Mouse (Mus musculus) left cerebral cortex, adult 2 months (tissue): ENCODE data around the gene Npas4. TPM values are rescaled to one million over a fixed set of nuclear protein-coding genes. Genes with fewer than 3 reads are reported as not detected.
"Not testable (repeated sequence)": the region's sequence is repeated elsewhere in the genome, so short reads cannot be mapped to it uniquely, and the experiment has no call there.

Source experiments
- DNase-seq, 2 experiments: peaks; one replicate each; pipeline ENCODE4 v3.0.0; 2021 to 2022; ENCODE audit warnings: low spot score in 2 of 2, mixed read lengths in 1 of 2; ENCODE audit errors: extremely low spot score in 1 of 2
- H3K27ac ChIP-seq: fragments of 200-600 bp; 2 replicates; pipeline ENCODE4 v1.8.1; 2022
- H3K4me3 ChIP-seq: fragments of 200-600 bp; 2 replicates; pipeline ENCODE4 v1.8.1; 2022
- CTCF ChIP-seq: fragments of 200-600 bp; IDR thresholded peaks from 2 replicates; pipeline ENCODE4 v1.8.1; 2022; ENCODE audit warnings: antibody characterized with exemption, mild to moderate bottlenecking, moderate library complexity
- intact Hi-C: fragments of 180-260 bp; cut with DNase I; formaldehyde crosslinking; loops from one replicate; pipeline ENCODE4 v1.15.1; 2025
- total RNA-seq, 2 experiments: library from RNA; stranded (reverse); gene quantifications; 2 replicates each; pipeline ENCODE4 v1.2.3; 2021

Npas4 gene
- total RNA-seq, 2 experiments from 2014 or later, result 21.7 to 33.7 TPM

- Histone ChIP-seq H3K27ac (peak overlapping the region; percentile 82), H3K4me3 (peak overlapping the region; percentile 24; the same call in 1 of the 2 replicates)
- intact Hi-C loops, result no loop called here
- peak; percentile 55 to 65 for DNase-seq
- no peak for TF ChIP-seq CTCF
Observed at GRCm38 (mm10) chr19:4990716-4991115, 600 bp upstream of the Npas4 start.

DNA sequence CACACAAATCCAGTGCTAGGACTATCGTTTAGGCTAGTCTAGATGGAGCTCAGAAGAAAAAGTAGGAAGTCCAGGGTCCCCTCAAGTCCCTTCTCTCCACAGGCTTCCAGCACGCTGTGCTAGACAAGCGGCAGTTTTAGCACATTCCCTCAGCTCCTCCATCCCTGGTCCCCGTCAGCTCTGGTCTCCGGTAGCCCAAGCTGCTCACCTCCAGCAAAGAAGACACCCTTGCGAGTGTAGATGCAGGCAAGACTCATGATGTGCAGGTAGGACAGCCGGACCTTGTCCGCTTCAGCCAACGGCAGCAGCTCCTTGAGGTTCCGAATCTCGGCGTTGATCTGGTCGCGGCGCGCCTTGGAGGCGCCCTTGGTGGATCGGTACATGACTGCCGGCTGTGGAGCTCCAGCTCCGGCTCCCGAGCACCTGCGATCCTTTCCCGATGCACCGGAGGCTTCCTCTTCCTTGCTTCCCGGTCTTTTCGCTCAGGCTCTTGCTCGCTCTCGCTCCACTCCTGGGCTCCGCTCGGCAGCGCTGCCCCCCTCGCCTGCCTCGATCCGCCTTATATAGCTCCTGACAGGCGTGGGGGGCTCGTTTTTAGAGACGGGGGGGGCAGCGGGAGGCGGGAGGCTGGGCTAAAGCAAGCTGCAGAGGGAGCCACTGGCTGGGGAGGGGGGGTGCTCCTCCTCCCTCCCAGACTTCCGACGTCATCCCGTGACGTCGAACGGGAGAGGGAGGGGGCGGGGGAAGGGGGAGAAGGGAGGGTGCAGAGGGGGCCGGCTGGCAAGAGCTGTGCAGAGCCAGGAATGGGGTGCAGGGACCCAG lies 471 bp downstream of the Npas4 start:
- Histone ChIP-seq H3K4me3 (peak overlapping the region; percentile 76), H3K27ac (peak overlapping the region; percentile 86)
- DNase-seq, result peak; percentile 83 to 91
- intact Hi-C loops, result loop anchor here (1.0 kb wide), 1 partner anchor 12 kb away; no protein-coding TSS in a partner anchor
- TF ChIP-seq CTCF, result no peak

- peak overlapping the region; percentile 86 for H3K27ac ChIP-seq
Observed at GRCm38 (mm10) chr19:4989013-4989412, 1.1 kb downstream of the Npas4 start.

GRCm38 (mm10) chr19:4981767-4982166 lies 8.3 kb downstream of the Npas4 start:
- DNase-seq, result peak in 1 of 2 experiments; percentile 67
- no peak overlapping the region for H3K4me3 ChIP-seq
- no peak overlapping the region for H3K27ac ChIP-seq
- intact Hi-C loops, result loop anchor here (1.0 to 5.0 kb wide), 2 partner anchors 21 to 36 kb away; no protein-coding TSS in a partner anchor
- peak; percentile 87 for TF ChIP-seq CTCF

More at GRCm38 (mm10) chr19:4989013-4989412, 1.1 kb downstream of the Npas4 start:
- no peak for TF ChIP-seq CTCF
- peak; percentile 60 to 70 for DNase-seq
- intact Hi-C loops, result loop anchor here (1.0 kb wide), 1 partner anchor 12 kb away; no protein-coding TSS in a partner anchor
- H3K4me3 ChIP-seq, result peak overlapping the region; percentile 76

DNA sequence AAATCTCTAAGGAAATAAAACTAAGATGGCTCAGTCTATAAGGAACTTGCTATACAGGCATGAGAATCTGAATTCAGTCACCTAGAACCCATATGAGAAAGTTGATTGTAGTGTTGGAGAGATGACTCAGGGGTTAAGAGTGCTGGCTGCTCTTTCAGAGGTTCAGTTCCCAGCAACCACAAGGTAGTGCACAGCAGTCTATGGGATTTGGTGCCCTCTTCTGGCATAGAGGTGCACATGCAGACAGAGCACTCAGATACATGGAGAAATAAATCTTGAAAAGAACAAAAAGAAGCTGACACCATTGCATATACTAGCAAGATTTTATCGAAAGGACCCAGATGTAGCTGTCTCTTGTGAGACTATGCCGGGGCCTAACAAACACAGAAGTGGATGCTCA lies 21.9 kb downstream of the Npas4 start:
- Histone ChIP-seq H3K4me3 (no peak overlapping the region), H3K27ac (no peak overlapping the region)
- intact Hi-C loops, result loop anchor here (10.0 kb wide), 1 partner anchor 213 kb away; the partner anchor contains the start of gene Rbm4b
- DNase-seq, result no peak
- TF ChIP-seq CTCF, result peak; percentile 39

GRCm38 (mm10) chr19:4961928-4962601 lies 28.1 kb downstream of the Npas4 start, which contains the start of gene Mrpl11:
Gene Mrpl11 (plus strand): TSS chr19:4962147.
- intact Hi-C loops, result loop anchor here (1.0 to 10.0 kb wide), 3 partner anchors 40 to 335 kb away; partner anchors contain the start of genes Rbm4b and Rce1
- peak within 1 kb of the TSS; percentile 96 for H3K27ac ChIP-seq
- DNase-seq, result peak; percentile 83 to 88
- peak within 1 kb of the TSS; percentile 89 for H3K4me3 ChIP-seq
- peak; percentile 80 for TF ChIP-seq CTCF

DNA sequence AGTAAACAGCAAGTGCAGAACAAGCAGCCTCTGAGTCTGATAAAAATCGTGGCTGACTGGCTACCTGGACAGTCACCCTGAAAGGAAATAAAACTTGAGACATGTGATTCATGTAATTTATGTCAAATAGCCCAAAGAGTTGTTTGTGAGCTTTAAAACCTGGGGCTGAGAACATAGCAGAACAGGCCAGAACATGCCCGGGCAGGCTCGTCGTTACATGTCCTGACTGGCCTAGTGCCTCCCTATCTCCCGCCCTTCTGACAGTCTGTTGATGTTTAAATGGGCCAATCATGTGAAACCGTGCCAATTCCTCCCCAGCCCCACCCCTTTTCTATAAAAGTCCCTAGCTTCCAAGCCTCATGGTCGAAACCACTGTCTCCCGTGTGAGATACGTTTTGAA lies 41.5 kb downstream of the Npas4 start:
- H3K27ac ChIP-seq, DNase-seq, intact Hi-C loops, H3K4me3 ChIP-seq: not testable (repeated sequence)

- intact Hi-C loops, result no loop called here
- TF ChIP-seq CTCF, result no peak
Observed at GRCm38 (mm10) chr19:4945540-4945939, 44.6 kb downstream of the Npas4 start.

GRCm38 (mm10) chr19:4943253-4943588 lies 46.9 kb downstream of the Npas4 start:
- no peak for DNase-seq
- intact Hi-C loops, result no loop called here
- Histone ChIP-seq H3K4me3 (peak overlapping the region; percentile 78), H3K27ac (peak overlapping the region; percentile 44)
- TF ChIP-seq CTCF, result no peak

More at GRCm38 (mm10) chr19:4945540-4945939, 44.6 kb downstream of the Npas4 start:
- Histone ChIP-seq H3K4me3 (no peak overlapping the region), H3K27ac (no peak overlapping the region)
- DNase-seq, result no peak

DNA sequence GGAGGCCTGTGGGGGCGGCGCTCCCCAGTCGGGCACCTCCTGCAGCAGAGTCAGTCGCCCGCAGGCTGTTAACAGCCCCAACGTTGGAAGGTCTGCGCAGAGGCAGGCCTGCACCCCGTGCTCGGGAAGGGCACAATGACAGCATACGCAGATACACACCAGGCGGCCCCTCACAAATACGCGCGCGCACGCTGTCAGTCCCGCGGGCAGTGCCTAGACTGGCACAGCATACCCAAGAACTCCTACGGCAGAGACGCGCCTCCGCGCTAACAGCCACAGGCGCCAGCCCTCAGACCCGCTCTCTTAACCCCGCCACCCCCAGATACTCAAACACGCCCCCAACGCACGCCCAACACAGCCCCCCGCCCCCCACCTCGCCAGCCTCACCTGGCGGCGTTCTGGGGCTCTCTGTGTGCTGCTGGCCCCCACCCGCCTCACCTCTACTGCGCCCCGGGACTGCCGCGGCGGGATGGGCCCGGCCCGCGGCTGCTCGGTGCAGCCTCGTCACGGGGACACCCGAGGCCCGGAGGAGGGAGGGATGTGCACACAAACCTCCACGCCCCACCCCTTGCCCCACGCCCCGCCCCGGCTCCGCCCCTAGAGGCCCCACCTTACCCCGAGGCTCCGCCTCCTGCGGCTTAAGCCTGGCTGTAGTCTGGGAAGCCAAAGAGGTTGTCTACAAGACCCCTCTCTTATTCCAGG lies 47.4 kb downstream of the Npas4 start, which contains the start of gene Peli3:
Gene Peli3, minus strand, starts transcription at position 577 of the 702 bp plus-strand sequence.
- intact Hi-C loops, result no loop called here
- DNase-seq, result peak; percentile 78 to 82
- Histone ChIP-seq H3K4me3 (peak within 1 kb of the TSS; percentile 78), H3K27ac (peak within 1 kb of the TSS; percentile 84)
- TF ChIP-seq CTCF, result no peak
